Mouse (Mus musculus) heart, postnatal 0 days (tissue): ENCODE measurements around the gene Tenm3.

Experiments used
- CTCF ChIP-seq: IDR thresholded peaks from 2 replicates; pipeline ENCODE4 v1.5.1; 2016; ENCODE audit warnings: antibody characterized with exemption, control low read depth, low read depth
- EP300 ChIP-seq: IDR thresholded peaks from 2 replicates; pipeline ENCODE4 v1.6.1; 2016; ENCODE audit warnings: antibody characterized with exemption, low read depth

DNA sequence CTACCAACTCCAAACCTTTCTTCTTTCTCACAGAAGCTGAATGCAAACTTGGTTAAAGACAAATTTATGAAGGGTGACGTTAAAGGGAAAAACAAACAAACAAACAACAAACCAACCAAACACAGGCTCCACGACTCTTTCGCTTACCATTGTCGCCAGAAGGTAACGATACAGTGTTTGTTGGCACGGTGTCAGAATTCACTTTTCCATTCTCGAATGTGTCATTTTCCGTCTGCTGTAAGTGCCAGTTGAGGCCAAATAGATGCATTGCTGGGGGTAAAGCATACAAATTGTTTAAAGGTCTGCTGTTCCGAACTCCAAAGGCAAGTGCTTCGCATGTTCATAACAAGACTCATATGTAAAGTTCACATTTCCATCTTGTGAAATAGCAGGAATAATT is 476.6 kb downstream of the Tenm3 start:
- TF ChIP-seq CTCF (no peak), EP300 (no peak)
